Mouse (Mus musculus): ENCODE data around the gene Map4k5. TPM values are rescaled to one million over a fixed set of nuclear protein-coding genes. Genes with fewer than 3 reads are reported as not detected.

The Map4k5 gene
- 38.0 TPM for polyA plus RNA-seq (2015; fragmentation: Illumina TruSeq; extraction: RNeasy Lipid Tissue Mini Kit (QIAGEN cat#74804); ENCODE audit: insufficient read depth, low replicate concordance)

GRCm38 (mm10) chr12:69892371-69893251 is at the start of gene Map4k5, which contains the start of gene Atl1:
Gene Map4k5 (minus strand): TSS chr12:69893200.
Gene Atl1 (plus strand): TSS chr12:69892614.

GRCm38 (mm10) chr12:69790530-69791505 is 102.2 kb downstream of the Map4k5 start, which contains the start of gene Cdkl1:
Gene Cdkl1 (minus strand): TSS chr12:69791267.

Other genes starting within 250 kb of the Map4k5 start
- 33.5 TPM for gene Sos2, start 211.3 kb downstream of the Map4k5 start, polyA plus RNA-seq (2015; fragmentation: Illumina TruSeq; extraction: RNeasy Lipid Tissue Mini Kit (QIAGEN cat#74804); ENCODE audit: insufficient read depth, low replicate concordance)
- 9.3 TPM for gene L2hgdh, start 168.3 kb downstream of the Map4k5 start, polyA plus RNA-seq (2015; fragmentation: Illumina TruSeq; extraction: RNeasy Lipid Tissue Mini Kit (QIAGEN cat#74804); ENCODE audit: insufficient read depth, low replicate concordance)
- gene Atp5s, start 168.2 kb downstream of the Map4k5 start, polyA plus RNA-seq (2015; fragmentation: Illumina TruSeq; extraction: RNeasy Lipid Tissue Mini Kit (QIAGEN cat#74804); ENCODE audit: insufficient read depth, low replicate concordance) = 18.1 TPM
- gene Cdkl1, start 101.9 kb downstream of the Map4k5 start, polyA plus RNA-seq (2015; fragmentation: Illumina TruSeq; extraction: RNeasy Lipid Tissue Mini Kit (QIAGEN cat#74804); ENCODE audit: insufficient read depth, low replicate concordance) = 7.7 TPM
- 4.7 TPM for gene Atl1, start 586 bp downstream of the Map4k5 start, polyA plus RNA-seq (2015; fragmentation: Illumina TruSeq; extraction: RNeasy Lipid Tissue Mini Kit (QIAGEN cat#74804); ENCODE audit: insufficient read depth, low replicate concordance)
- gene Sav1, start 93.8 kb upstream of the Map4k5 start, polyA plus RNA-seq (2015; fragmentation: Illumina TruSeq; extraction: RNeasy Lipid Tissue Mini Kit (QIAGEN cat#74804); ENCODE audit: insufficient read depth, low replicate concordance) = 109 TPM
- 35.0 TPM for gene Nin, start 220.5 kb upstream of the Map4k5 start, polyA plus RNA-seq (2015; fragmentation: Illumina TruSeq; extraction: RNeasy Lipid Tissue Mini Kit (QIAGEN cat#74804); ENCODE audit: insufficient read depth, low replicate concordance)

Data from spleen, adult 10 weeks (tissue).